ENCODE assay signal across 9 mouse cellular contexts in the genomic region with DNA sequence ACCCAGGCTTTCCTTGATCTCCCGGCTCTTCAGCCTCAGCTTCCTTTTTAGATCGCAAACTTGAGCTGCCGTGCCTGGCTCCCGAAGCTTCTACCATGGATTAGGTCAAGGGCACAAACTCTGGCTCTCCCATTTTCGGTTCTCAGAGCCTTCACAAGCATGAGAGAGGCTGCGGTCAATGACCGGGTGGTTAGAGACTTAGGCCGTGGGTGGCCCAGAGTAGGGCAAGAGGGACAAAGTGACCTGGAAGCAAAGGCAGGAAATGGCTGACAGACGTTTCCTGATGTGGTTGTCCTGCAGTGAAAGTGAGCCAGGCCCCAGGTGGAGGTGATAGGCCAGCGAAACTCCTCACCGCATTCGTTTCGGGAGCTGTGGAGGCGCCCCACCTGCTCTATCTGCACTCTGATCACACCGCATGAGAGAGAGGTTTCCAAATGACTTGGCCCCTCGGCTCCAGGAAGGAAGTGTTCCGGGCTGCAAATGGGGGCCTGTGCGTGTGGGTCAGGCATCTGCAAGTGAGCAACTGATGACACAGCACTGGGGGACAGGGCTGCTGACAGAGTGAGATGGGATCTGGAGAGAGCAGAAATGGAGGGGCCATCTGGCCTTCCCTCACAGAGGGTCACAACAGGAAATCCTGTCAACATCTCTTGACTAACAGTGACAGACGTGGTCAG. TPM values are rescaled to one million over a fixed set of nuclear protein-coding genes. Genes with fewer than 3 reads are reported as not detected.
DNase-seq lines count a peak whose midpoint lies in the region; ATAC-seq lines count a peak whose summit lies in the region.
"Had no signal": no experiment of that assay in that cellular context is flagged by ENCODE, and none has a peak within 500 bp of the region (broad histone marks: within the 10 kb centered on the region; RNA-seq: fewer than 3 reads in every experiment).

No protein-coding gene starts in this region.

- peaks cover 11% of the 10 kb centered on the region for H3K4me1 ChIP-seq in heart, embryonic 10.5 days
- H3K4me1 ChIP-seq in heart, embryonic 16.5 days (ENCODE audit: control insufficient read depth, insufficient read depth, low read length), result peaks cover 2% of the 10 kb centered on the region; the same call in 1 of the 2 replicates
- H3K4me1 ChIP-seq: hindbrain, embryonic 15.5 days had no signal

- peak overlapping the region; percentile 57; the same call in 1 of the 2 replicates for H3K27ac ChIP-seq in heart, embryonic 10.5 days
- H3K27ac ChIP-seq in heart, embryonic 16.5 days (ENCODE audit: low read length), result peak overlapping the region; percentile 39; the same call in 1 of the 2 replicates
- H3K27ac ChIP-seq: hindbrain, embryonic 15.5 days had no signal

- ATAC-seq in heart, embryonic 16.5 days (replicated peaks; ENCODE audit: extremely low read depth, insufficient read depth, low FRiP score), result 0 out of 2 replicates have a peak, but pooled peaks have one; percentile 41
- ATAC-seq in monocyte, adult 5-6 weeks (replicated peaks; ENCODE audit: insufficient number of reproducible peaks, low FRiP score, low TSS enrichment, poor library complexity, severe bottlenecking), result peak; percentile 42

- peak overlapping the region; percentile 25; the same call in 1 of the 2 replicates for H3K9ac ChIP-seq in heart, embryonic 16.5 days (ENCODE audit: low read length)
- H3K9ac ChIP-seq: hindbrain, embryonic 15.5 days had no signal

- 39% methylated on average over 19 of the region's 19 CpGs for WGBS in heart, embryonic 10.5 days
- 50% methylated on average over 19 of the region's 19 CpGs for WGBS in heart, embryonic 16.5 days

- H3K4me3 ChIP-seq in heart, embryonic 10.5 days, result no peak overlapping the region
- no peak overlapping the region for H3K4me3 ChIP-seq in heart, embryonic 16.5 days (ENCODE audit: low read length)
- H3K4me3 ChIP-seq: hindbrain, embryonic 15.5 days had no signal

- no peaks in the 10 kb centered on the region for H3K36me3 ChIP-seq in heart, embryonic 10.5 days
- H3K36me3 ChIP-seq in heart, embryonic 16.5 days (ENCODE audit: control insufficient read depth, insufficient read depth), result no peaks in the 10 kb centered on the region
- H3K36me3 ChIP-seq: hindbrain, embryonic 15.5 days had no signal

- no peaks in the 10 kb centered on the region for H3K27me3 ChIP-seq in heart, embryonic 10.5 days (ENCODE audit: insufficient read depth, poor library complexity, severe bottlenecking)
- no peaks in the 10 kb centered on the region for H3K27me3 ChIP-seq in heart, embryonic 16.5 days (ENCODE audit: control insufficient read depth, insufficient read depth, low read length)
- H3K27me3 ChIP-seq: hindbrain, embryonic 15.5 days had no signal

- no peak for DNase-seq in heart, embryonic 10.5 days (ENCODE audit: low spot score)
- DNase-seq in heart, postnatal 25 days (ENCODE audit: low spot score), result no peak
- peak; percentile 42 to 45 for DNase-seq in B cell, adult 2 months
- DNase-seq in gastrocnemius, postnatal 25 days, result no peak
- no peak for DNase-seq in cerebellum, adult 11 months
- DNase-seq in testis, postnatal 10 days (ENCODE audit: low spot score), result no peak

- no peaks in the 10 kb centered on the region for H3K9me3 ChIP-seq in heart, embryonic 10.5 days
- H3K9me3 ChIP-seq in heart, embryonic 16.5 days (replicated peaks; ENCODE audit: control insufficient read depth, low read length), result no peaks in the 10 kb centered on the region
- H3K9me3 ChIP-seq: hindbrain, embryonic 15.5 days had no signal

- peak overlapping the region; percentile 29 for H3K4me2 ChIP-seq in heart, embryonic 16.5 days (ENCODE audit: low read depth, low read length)
- H3K4me2 ChIP-seq: hindbrain, embryonic 15.5 days had no signal

- intact Hi-C loops in heart, postnatal 25 days (cut with DNase I), result no loop called here

RNA-seq across cellular contexts. Expression of a gene that starts 23.9 kb away (rescaled TPM):
- not detected in 2 replicates for polyA plus RNA-seq in heart, embryonic 10.5 days (2016; fragmentation: Nextera tagmentation; extraction: Ambion mirVana)
- under 1 TPM; 0.10 to 0.31 TPM for total RNA-seq in heart, postnatal 25 days (2021)
- 0.17 and 0.35 TPM in 2 replicates for polyA plus RNA-seq in heart, embryonic 16.5 days (2015; fragmentation: Nextera tagmentation; extraction: Ambion mirVana)
- 13.4 to 23.0 TPM (median 17.5 TPM) in 3 replicates for total RNA-seq in monocyte, adult 5-6 weeks (2017)
- not detected for total RNA-seq in gastrocnemius, postnatal 25 days (2021)
- polyA plus RNA-seq: hindbrain, embryonic 15.5 days had no signal

RNA-seq across cellular contexts. Expression of a gene that starts 55.1 kb away (rescaled TPM):
- polyA plus RNA-seq in heart, embryonic 10.5 days (2016; fragmentation: Nextera tagmentation; extraction: Ambion mirVana), result 7.6 and 9.6 TPM in 2 replicates
- 10 to 100 TPM; 44.9 to 57.6 TPM for total RNA-seq in heart, postnatal 25 days (2021)
- 11.1 and 11.3 TPM in 2 replicates for polyA plus RNA-seq in heart, embryonic 16.5 days (2015; fragmentation: Nextera tagmentation; extraction: Ambion mirVana)
- total RNA-seq in monocyte, adult 5-6 weeks (2017), result 2.8 to 14.1 TPM (median 2.8 TPM) in 3 replicates
- total RNA-seq in gastrocnemius, postnatal 25 days (2021), result 10 to 100 TPM; 33.6 to 40.7 TPM

Comparison
In these comparisons a context has a peak if more than half of its experiments do, and no peak if none do; other contexts are left out.
1. DNase-seq: peak in B cell, adult 2 months (2 of 2); none in heart, embryonic 10.5 days (single experiment), heart, postnatal 25 days (single experiment), gastrocnemius, postnatal 25 days (single experiment), cerebellum, adult 11 months (single experiment) and testis, postnatal 10 days (single experiment).
2. RNA of a gene that starts 23.9 kb away (total RNA-seq): 13.4 to 23.0 TPM in monocyte, adult 5-6 weeks; 0.10 to 0.31 TPM in heart, postnatal 25 days and not detected in gastrocnemius, postnatal 25 days; every median in the first group is over 10 times any median in the second.